Mouse (Mus musculus) forelimb bud, embryonic 11.5 days (tissue): ENCODE measurements around the gene Map1a.
A peak's percentile ranks its signal among the peaks of the same experiment; 100 is the strongest.

ENCODE experiments used
- DNase-seq: peaks from one replicate; pipeline ENCODE4 v3.0.0-alpha.2; 2012; ENCODE audit warnings: low read depth, low spot score

Map1a gene

GRCm38 (mm10) chr2:121288901-121289729 is at the start of gene Map1a:
Map1a (plus strand) TSS chr2:121289600.
- peak; percentile 96 for DNase-seq

- DNase-seq, result no peak
These were observed 45.3 kb upstream of the Map1a start for GRCm38 (mm10) chr2:121244099-121244498.

GRCm38 (mm10) chr2:121249758-121250157 is 39.6 kb upstream of the Map1a start:
- DNase-seq, result no peak

- DNase-seq, result no peak
These were observed 21.0 kb upstream of the Map1a start for GRCm38 (mm10) chr2:121268446-121268845.

GRCm38 (mm10) chr2:121270521-121271235 is 18.7 kb upstream of the Map1a start:
- DNase-seq, result peak; percentile 48

GRCm38 (mm10) chr2:121271236-121271927 is 18.0 kb upstream of the Map1a start, which contains the start of gene Trp53bp1:
Trp53bp1 (minus strand) TSS chr2:121271407.
- peak; percentile 95 for DNase-seq

- no peak for DNase-seq
These were observed 17.4 kb upstream of the Map1a start for GRCm38 (mm10) chr2:121271928-121272516.

- no peak for DNase-seq
These were observed 1.6 kb upstream of the Map1a start for GRCm38 (mm10) chr2:121287850-121288249.

- DNase-seq, result no peak
These were observed 535 bp downstream of the Map1a start for GRCm38 (mm10) chr2:121289730-121290540.

- DNase-seq, result no peak
These were observed 3.1 kb downstream of the Map1a start for GRCm38 (mm10) chr2:121292316-121293013.

- no peak for DNase-seq
These were observed 4.8 kb downstream of the Map1a start for GRCm38 (mm10) chr2:121294182-121294581.

GRCm38 (mm10) chr2:121294753-121295607 is 5.6 kb downstream of the Map1a start:
- DNase-seq, result no peak

- no peak for DNase-seq
These were observed 6.5 kb downstream of the Map1a start for GRCm38 (mm10) chr2:121295608-121296571.

- DNase-seq, result no peak
These were observed 7.4 kb downstream of the Map1a start for GRCm38 (mm10) chr2:121296754-121297231.

GRCm38 (mm10) chr2:121297701-121298100 is 8.3 kb downstream of the Map1a start:
- DNase-seq, result no peak

- DNase-seq, result no peak
These were observed 8.7 kb downstream of the Map1a start for GRCm38 (mm10) chr2:121298131-121298530.

- no peak for DNase-seq
These were observed 10.1 kb downstream of the Map1a start for GRCm38 (mm10) chr2:121299471-121299870.

- DNase-seq, result no peak
These were observed 10.6 kb downstream of the Map1a start for GRCm38 (mm10) chr2:121300036-121300435.
